Mouse (Mus musculus) heart, postnatal 0 days (tissue): ENCODE measurements around the gene Cpd.

Experiments used
- CTCF ChIP-seq: IDR thresholded peaks from 2 replicates; pipeline ENCODE4 v1.5.1; 2016; ENCODE audit warnings: antibody characterized with exemption, control low read depth, low read depth
- EP300 ChIP-seq: IDR thresholded peaks from 2 replicates; pipeline ENCODE4 v1.6.1; 2016; ENCODE audit warnings: antibody characterized with exemption, low read depth

- no peak for TF ChIP-seq EP300
- no peak for TF ChIP-seq CTCF
Measured at GRCm38 (mm10) chr11:76735753-76736324, 111.0 kb downstream of the Cpd start.
